In the genomic region with DNA sequence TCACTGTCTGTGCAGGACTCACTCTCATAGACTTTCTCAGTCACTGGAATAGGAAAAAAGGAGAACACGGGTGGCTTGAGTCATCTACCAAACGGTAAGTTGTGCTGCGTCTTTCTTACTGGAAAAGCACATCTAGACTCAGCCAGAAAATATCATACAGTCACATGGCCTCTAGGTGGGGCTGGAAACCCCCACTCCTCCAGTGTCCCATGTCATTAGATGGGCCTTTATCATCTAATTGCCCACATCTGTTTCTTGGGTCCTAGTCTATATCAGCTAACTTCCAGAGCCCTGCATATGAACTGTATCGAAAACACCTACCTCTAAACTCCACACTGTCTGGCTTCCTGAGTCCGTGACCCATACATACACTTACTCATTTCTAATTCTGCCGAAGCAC, we compare ENCODE assay signal across 27 mouse cellular contexts. TPM values are rescaled to one million over a fixed set of nuclear protein-coding genes. Genes with fewer than 3 reads are reported as not detected.
DNase-seq lines count a peak whose midpoint lies in the region; ATAC-seq and TF ChIP-seq lines count a peak whose summit lies in the region.
"Had no signal": no experiment of that assay in that cellular context is flagged by ENCODE, and none has a peak within 500 bp of the region (broad histone marks: within the 10 kb centered on the region; RNA-seq: fewer than 3 reads in every experiment).

No protein-coding gene starts in this region.

- peak; percentile 33 for TF ChIP-seq CTCF in lung, embryonic 14.5 days (IDR thresholded peaks at IDR 0.05; ENCODE audit: low read depth)
- peak in 2 of 3 experiments; percentile 14 to 26; a peak in 2 of 6 replicates for TF ChIP-seq CTCF in MEL (IDR thresholded peaks at IDR 0.05 in 2 of 3, conservative IDR thresholded peaks at IDR 0.05 in 1 of 3; ENCODE audit: control insufficient read depth in 1 of 3, insufficient read depth in 1 of 3, low read depth in 2 of 3, low read length in 3 of 3, poor library complexity in 1 of 3, severe bottlenecking in 1 of 3)

- H3K36me3 ChIP-seq in heart, embryonic 12.5 days, result peaks cover 69% of the 10 kb centered on the region
- peaks cover 70% of the 10 kb centered on the region for H3K36me3 ChIP-seq in lung, embryonic 14.5 days (ENCODE audit: insufficient read depth)
- peaks cover 0 to 10% of the 10 kb centered on the region in 2 experiments; a peak in 2 of 4 replicates for H3K36me3 ChIP-seq in MEL (ENCODE audit: control insufficient read depth in 1 of 2, insufficient read depth in 2 of 2, low read length in 2 of 2)

- H3K27me3 ChIP-seq in heart, embryonic 12.5 days (replicated peaks), result no peaks in the 10 kb centered on the region
- no peaks in the 10 kb centered on the region for H3K27me3 ChIP-seq in lung, embryonic 14.5 days (ENCODE audit: insufficient read depth, low read length)
- H3K27me3 ChIP-seq in MEL (ENCODE audit: control insufficient read depth in 1 of 2, insufficient read depth in 2 of 2, low read length in 2 of 2), result no peaks in the 10 kb centered on the region
- H3K27me3 ChIP-seq: hindbrain, embryonic 15.5 days; kidney, embryonic 15.5 days; limb, embryonic 13.5 days; liver, embryonic 15.5 days; megakaryocyte, embryonic 14.5 days; midbrain, embryonic 15.5 days; neural tube, embryonic 13.5 days had no signal

- DNase-seq in heart, adult 11 months, result peak; percentile 68
- DNase-seq in lung, embryonic 14.5 days, result no peak
- DNase-seq in lung, postnatal 36 days, result no peak
- DNase-seq in MEL (ENCODE audit: low read depth, low spot score), result peak; percentile 24
- no peak for DNase-seq in cerebellum, adult 9-11 months
- DNase-seq: adrenal gland, adult 8-10 months; cerebellum, adult 18-20 months; cerebellum, postnatal 25 days; heart, postnatal 4 days; kidney, adult 11 months; layer of hippocampus, adult 9-11 months; lung, postnatal 10 days; right cerebral cortex, adult 18-20 months; thymus, postnatal 14 days had no signal

- no peak for ATAC-seq in heart, embryonic 12.5 days (ENCODE audit: insufficient number of reproducible peaks, low FRiP score)
- ATAC-seq in lung, embryonic 14.5 days (ENCODE audit: insufficient read depth), result no peak
- ATAC-seq in megakaryocyte progenitor cell, adult 5-6 weeks (replicated peaks; ENCODE audit: poor library complexity), result peak; percentile 42
- ATAC-seq: activated CD4-positive, CD25-positive, alpha-beta regulatory T cell, adult 4 months; midbrain, embryonic 15.5 days had no signal

- H3K4me3 ChIP-seq in heart, embryonic 12.5 days, result no peak overlapping the region
- no peak overlapping the region for H3K4me3 ChIP-seq in lung, embryonic 14.5 days (ENCODE audit: low read depth, low read length)
- no peak overlapping the region for H3K4me3 ChIP-seq in MEL (ENCODE audit: control insufficient read depth in 1 of 2, insufficient read depth in 1 of 2, low read depth in 2 of 2, low read length in 2 of 2)
- H3K4me3 ChIP-seq: forebrain, embryonic 10.5 days; hindbrain, embryonic 15.5 days; kidney, embryonic 15.5 days; limb, embryonic 13.5 days; liver, embryonic 15.5 days; megakaryocyte, embryonic 14.5 days; midbrain, embryonic 15.5 days; myocyte; neural tube, embryonic 13.5 days had no signal

- peaks cover 15% of the 10 kb centered on the region for H3K4me1 ChIP-seq in heart, embryonic 12.5 days (replicated peaks)
- no peaks in the 10 kb centered on the region for H3K4me1 ChIP-seq in lung, embryonic 14.5 days (ENCODE audit: insufficient read depth)
- no peaks in the 10 kb centered on the region for H3K4me1 ChIP-seq in MEL (ENCODE audit: control insufficient read depth in 1 of 2, insufficient read depth in 2 of 2, low read length in 2 of 2)
- H3K4me1 ChIP-seq: hindbrain, embryonic 15.5 days; kidney, embryonic 15.5 days; limb, embryonic 13.5 days; liver, embryonic 15.5 days; midbrain, embryonic 15.5 days; neural tube, embryonic 13.5 days had no signal

- H3K9ac ChIP-seq in heart, embryonic 12.5 days, result no peak overlapping the region
- no peak overlapping the region for H3K9ac ChIP-seq in lung, embryonic 14.5 days
- no peak overlapping the region for H3K9ac ChIP-seq in MEL (ENCODE audit: control insufficient read depth, low read depth, low read length, poor library complexity, severe bottlenecking)
- H3K9ac ChIP-seq: hindbrain, embryonic 15.5 days; kidney, embryonic 15.5 days; limb, embryonic 13.5 days; liver, embryonic 15.5 days; midbrain, embryonic 15.5 days; neural tube, embryonic 13.5 days had no signal

- H3K79me2 ChIP-seq in MEL (ENCODE audit: control insufficient read depth, insufficient read depth, low read length, poor library complexity), result no peaks in the 10 kb centered on the region

- no peak for TF ChIP-seq RAD21 in MEL (IDR thresholded peaks at IDR 0.05; ENCODE audit: low read depth, low read length)

- 88% methylated on average over 6 of the region's 6 CpGs for WGBS in heart, embryonic 12.5 days
- WGBS in lung, embryonic 14.5 days, result 83% methylated on average over 6 of the region's 6 CpGs

- H3K9me3 ChIP-seq in heart, embryonic 12.5 days (replicated peaks), result no peaks in the 10 kb centered on the region
- no peaks in the 10 kb centered on the region for H3K9me3 ChIP-seq in lung, embryonic 14.5 days (ENCODE audit: low read depth, low read length)
- H3K9me3 ChIP-seq in MEL (replicated peaks; ENCODE audit: insufficient read depth, low read length), result no peaks in the 10 kb centered on the region
- H3K9me3 ChIP-seq: G1E; hindbrain, embryonic 15.5 days; kidney, embryonic 15.5 days; limb, embryonic 13.5 days; liver, embryonic 15.5 days; megakaryocyte, embryonic 14.5 days; midbrain, embryonic 15.5 days; neural tube, embryonic 13.5 days had no signal

- no peak for TF ChIP-seq POLR2A in MEL (IDR thresholded peaks at IDR 0.05; ENCODE audit: control insufficient read depth in 1 of 2, insufficient read depth in 1 of 2, low read depth in 1 of 2, low read length in 2 of 2, poor library complexity in 1 of 2)

- TF ChIP-seq EP300 in MEL (IDR thresholded peaks at IDR 0.05; ENCODE audit: low read depth in 1 of 2, low read length in 2 of 2), result no peak

- H3K4me2 ChIP-seq in heart, embryonic 12.5 days, result no peak overlapping the region
- H3K4me2 ChIP-seq in lung, embryonic 14.5 days, result no peak overlapping the region
- H3K4me2 ChIP-seq: hindbrain, embryonic 15.5 days; kidney, embryonic 15.5 days; limb, embryonic 13.5 days; liver, embryonic 15.5 days; midbrain, embryonic 15.5 days; neural tube, embryonic 13.5 days had no signal

- no peak overlapping the region for H3K27ac ChIP-seq in heart, embryonic 12.5 days (ENCODE audit: poor library complexity, severe bottlenecking)
- no peak overlapping the region for H3K27ac ChIP-seq in lung, embryonic 14.5 days (ENCODE audit: low read depth)
- no peak overlapping the region for H3K27ac ChIP-seq in MEL (ENCODE audit: control insufficient read depth, low read depth, low read length)
- H3K27ac ChIP-seq: forebrain, embryonic 10.5 days; hindbrain, embryonic 15.5 days; kidney, embryonic 15.5 days; limb, embryonic 13.5 days; liver, embryonic 15.5 days; midbrain, embryonic 15.5 days; neural tube, embryonic 13.5 days had no signal

TF ChIP-seq in MEL, 35 proteins besides CTCF, POLR2A, EP300 and RAD21:
- TF ChIP-seq CHD1 (IDR thresholded peaks at IDR 0.05; ENCODE audit: low read depth, low read length) (no peak), RCOR1 (IDR thresholded peaks at IDR 0.05; ENCODE audit: low read depth, low read length) (no peak), ZMIZ1 (IDR thresholded peaks at IDR 0.05; ENCODE audit: low read depth, low read length) (no peak), MXI1 (IDR thresholded peaks at IDR 0.05; ENCODE audit: low read depth, low read length) (no peak), MEF2A (IDR thresholded peaks at IDR 0.05; ENCODE audit: extremely low read depth, insufficient replicate concordance, low read depth, low read length, poor library complexity, severe bottlenecking) (no peak), MAX (IDR thresholded peaks at IDR 0.05; ENCODE audit: low read length) (no peak), GABPA (IDR thresholded peaks at IDR 0.05; ENCODE audit: low read depth, low read length) (no peak), USF1 (IDR thresholded peaks at IDR 0.05; ENCODE audit: low read depth, low read length) (no peak), MAZ (IDR thresholded peaks at IDR 0.05; ENCODE audit: low read depth, low read length) (no peak), POLR2AphosphoS5 (IDR thresholded peaks at IDR 0.05; ENCODE audit: borderline replicate concordance, low read depth, low read length) (no peak), CHD2 (IDR thresholded peaks at IDR 0.05; ENCODE audit: low read length) (no peak), GATA1 (IDR thresholded peaks at IDR 0.05; ENCODE audit: low read depth, low read length) (no peak), TAL1 (IDR thresholded peaks at IDR 0.05; ENCODE audit: low read length) (no peak), NRF1 (IDR thresholded peaks at IDR 0.05; ENCODE audit: insufficient read depth, low read depth, low read length, poor library complexity, severe bottlenecking) (no peak), TCF12 (IDR thresholded peaks at IDR 0.05; ENCODE audit: low read depth, low read length) (no peak), USF2 (IDR thresholded peaks at IDR 0.05; ENCODE audit: borderline replicate concordance in 1 of 2, insufficient read depth in 1 of 2, low read depth in 1 of 2, low read length in 2 of 2) (no peak), MYC (IDR thresholded peaks at IDR 0.05; ENCODE audit: low read depth, low read length) (no peak), TBP (IDR thresholded peaks at IDR 0.05; ENCODE audit: low read depth, low read length) (no peak), ZNF384 (IDR thresholded peaks at IDR 0.05; ENCODE audit: low read depth, low read length) (no peak), NELFE (IDR thresholded peaks at IDR 0.05; ENCODE audit: low read depth, low read length) (no peak)

RNA-seq across cellular contexts. Expression of gene Pold3, which starts 37.6 kb away (rescaled TPM):
- polyA plus RNA-seq in heart, embryonic 12.5 days (2016; fragmentation: Nextera tagmentation; extraction: Ambion mirVana), result 42.6 and 44.0 TPM in 2 replicates
- polyA plus RNA-seq in lung, embryonic 14.5 days (2014; fragmentation: Nextera tagmentation; extraction: Ambion mirVana), result 70.8 and 71.9 TPM in 2 replicates
- total RNA-seq in MEL (2012; rRNA removed), result 57.1 and 67.6 TPM in 2 replicates
- 10 to 100 TPM in 1 of 2 experiments, not detected in 1; 98.1 TPM for polyA plus RNA-seq in MEL (2012; ENCODE audit: insufficient read depth in 1 of 2, insufficient read length in 2 of 2, low read depth in 1 of 2, low replicate concordance in 2 of 2, missing spikeins in 1 of 2)
- 49.4 and 51.4 TPM in 2 replicates for total RNA-seq in megakaryocyte progenitor cell, adult 5-6 weeks (2015)
- 119 and 166 TPM in 2 replicates for total RNA-seq in megakaryocyte progenitor cell, adult 5-6 weeks (2017)

Comparison
In these comparisons a context has a peak if more than half of its experiments do, and no peak if none do; other contexts are left out.
1. DNase-seq: peak in heart, adult 11 months (single experiment) and MEL (single experiment); none in lung, embryonic 14.5 days (single experiment), lung, postnatal 36 days (single experiment) and cerebellum, adult 9-11 months (single experiment).